Mouse (Mus musculus) neural tube, embryonic 14.5 days (tissue): ENCODE results near the gene Pecr. TPM values are rescaled to one million over a fixed set of nuclear protein-coding genes. Genes with fewer than 3 reads are reported as not detected.

ENCODE experiments used
- ATAC-seq: fragments of 200-750 bp; cut with Nextera tagmentation; 2 replicates; pipeline ENCODE4 v1.8.0; 2017; ENCODE audit warnings: low read depth, mild to moderate bottlenecking, moderate TSS enrichment, moderate library complexity
- H3K27ac ChIP-seq: fragments of 300-500 bp; sonication (generic); 2 replicates; pipeline ENCODE4 v1.5.1; 2014; ENCODE audit warnings: low read depth, mild to moderate bottlenecking, control low read depth, low read length, moderate library complexity, mixed read lengths
- H3K27me3 ChIP-seq: fragments of 300-500 bp; sonication (generic); 2 replicates; pipeline ENCODE4 v1.6.1; 2014; ENCODE audit warnings: low read length; ENCODE audit not compliant: control insufficient read depth, insufficient read depth
- H3K36me3 ChIP-seq: fragments of 300-500 bp; sonication (generic); 2 replicates; pipeline ENCODE4 v1.6.1; 2014; ENCODE audit warnings: low read length, mixed read lengths; ENCODE audit not compliant: control insufficient read depth, insufficient read depth
- H3K4me1 ChIP-seq: fragments of 300-500 bp; sonication (generic); 2 replicates; pipeline ENCODE4 v1.6.1; 2014; ENCODE audit warnings: low read length; ENCODE audit not compliant: control insufficient read depth, insufficient read depth
- H3K4me2 ChIP-seq: fragments of 300-500 bp; sonication (generic); 2 replicates; pipeline ENCODE4 v1.6.1; 2014; ENCODE audit warnings: mild to moderate bottlenecking, low read depth, low read length, control low read depth
- H3K4me3 ChIP-seq: fragments of 300-500 bp; sonication (generic); 2 replicates; pipeline ENCODE4 v1.5.1; 2014; ENCODE audit warnings: low read depth, low read length, control low read depth, mixed read lengths
- H3K9ac ChIP-seq: fragments of 300-500 bp; sonication (generic); replicated peaks from 2 replicates; pipeline ENCODE4 v1.6.1; 2014; ENCODE audit warnings: low read depth, mild to moderate bottlenecking, control low read depth, low read length, mixed read lengths
- H3K9me3 ChIP-seq: fragments of 300-500 bp; sonication (generic); 2 replicates; pipeline ENCODE4 v1.6.1; 2016; ENCODE audit warnings: low read length; ENCODE audit not compliant: control insufficient read depth
- WGBS: fragments of 180-500 bp; shearing (Covaris S2); extraction: QIAGEN DNeasy Blood & Tissue Kit; methylation state at CpG from one replicate; pipeline ENCODE4 v1.1.7; 2014; 5-methylcytosine and 5-hydroxymethylcytosine counted together
- polyA plus RNA-seq: library from polyadenylated mRNA; unstranded; fragments of >200 nt; fragmentation: Nextera tagmentation; extraction: Ambion mirVana; gene quantifications from 2 replicates; pipeline ENCODE4 v1.2.1, GENCODE M21; 2014

Pecr gene
- polyA plus RNA-seq, 1 experiment from 2014 or later = 7.6 TPM

- H3K4me3 ChIP-seq = no peak overlapping the region
- H3K4me1 ChIP-seq = no peaks in the 10 kb centered on the region
- 78% methylated on average over 9 of the region's 9 CpGs for WGBS
- H3K27ac ChIP-seq = no peak overlapping the region
- H3K36me3 ChIP-seq = peaks cover 4% of the 10 kb centered on the region; the same call in 1 of the 2 replicates
- H3K9me3 ChIP-seq = no peaks in the 10 kb centered on the region
- no peak overlapping the region for H3K4me2 ChIP-seq
- no peak for ATAC-seq
- H3K9ac ChIP-seq = no peak overlapping the region
- no peaks in the 10 kb centered on the region for H3K27me3 ChIP-seq
Measured at GRCm38 (mm10) chr1:72312701-72313398, 28.7 kb upstream of the Pecr start.

GRCm38 (mm10) chr1:72309744-72310424, 25.8 kb upstream of the Pecr start:
- no peak overlapping the region for H3K4me2 ChIP-seq
- no peaks in the 10 kb centered on the region for H3K4me1 ChIP-seq
- no peak overlapping the region for H3K27ac ChIP-seq
- H3K4me3 ChIP-seq = no peak overlapping the region
- no peaks in the 10 kb centered on the region for H3K9me3 ChIP-seq
- H3K27me3 ChIP-seq = no peaks in the 10 kb centered on the region
- no peaks in the 10 kb centered on the region for H3K36me3 ChIP-seq
- H3K9ac ChIP-seq = no peak overlapping the region
- 56% methylated on average over 6 of the region's 6 CpGs for WGBS
- no peak for ATAC-seq

- no peak overlapping the region for H3K27ac ChIP-seq
- H3K4me2 ChIP-seq = no peak overlapping the region
- H3K9me3 ChIP-seq = no peaks in the 10 kb centered on the region
- no peaks in the 10 kb centered on the region for H3K4me1 ChIP-seq
- no peaks in the 10 kb centered on the region for H3K36me3 ChIP-seq
- no peak overlapping the region for H3K9ac ChIP-seq
- WGBS = 65% methylated on average over 4 of the region's 4 CpGs
- H3K27me3 ChIP-seq = no peaks in the 10 kb centered on the region
- ATAC-seq = no peak
- no peak overlapping the region for H3K4me3 ChIP-seq
Measured at GRCm38 (mm10) chr1:72308919-72309318, 24.8 kb upstream of the Pecr start.

- Histone ChIP-seq H3K4me1 (no peaks in the 10 kb centered on the region), H3K27me3 (no peaks in the 10 kb centered on the region), H3K9me3 (no peaks in the 10 kb centered on the region), H3K9ac (peak within 1 kb of the TSS; percentile 76), H3K4me2 (peak within 1 kb of the TSS; percentile 59), H3K36me3 (no peaks in the 10 kb centered on the region), H3K4me3 (peak within 1 kb of the TSS; percentile 50), H3K27ac (peak within 1 kb of the TSS; percentile 91)
- peak; percentile 98 for ATAC-seq
- WGBS = under 1% methylated on average over 21 of the region's 21 CpGs
Measured at GRCm38 (mm10) chr1:72307317-72307798, 23.2 kb upstream of the Pecr start, which contains the start of gene Xrcc5. Gene Xrcc5, plus strand, starts transcription at chr1:72307421.

GRCm38 (mm10) chr1:72306679-72307181, 22.6 kb upstream of the Pecr start:
- Histone ChIP-seq H3K27me3 (no peaks in the 10 kb centered on the region), H3K4me2 (peak overlapping the region; percentile 59), H3K27ac (peak overlapping the region; percentile 91), H3K36me3 (no peaks in the 10 kb centered on the region), H3K9ac (peak overlapping the region; percentile 39; the same call in 1 of the 2 replicates), H3K4me3 (peak overlapping the region; percentile 50), H3K4me1 (no peaks in the 10 kb centered on the region), H3K9me3 (no peaks in the 10 kb centered on the region)
- 2% methylated on average over 11 of the region's 11 CpGs for WGBS
- peak; percentile 82 for ATAC-seq

GRCm38 (mm10) chr1:72306241-72306640, 22.1 kb upstream of the Pecr start:
- Histone ChIP-seq H3K4me2 (no peak overlapping the region; the same call in 1 of the 2 replicates), H3K36me3 (no peaks in the 10 kb centered on the region), H3K4me3 (no peak overlapping the region), H3K27me3 (no peaks in the 10 kb centered on the region), H3K9ac (no peak overlapping the region), H3K27ac (no peak overlapping the region; the same call in 1 of the 2 replicates), H3K4me1 (no peaks in the 10 kb centered on the region), H3K9me3 (no peaks in the 10 kb centered on the region)
- no peak for ATAC-seq
- WGBS = 26% methylated on average over 3 of the region's 3 CpGs

- no peak for ATAC-seq
- Histone ChIP-seq H3K9me3 (no peaks in the 10 kb centered on the region), H3K36me3 (peaks cover 4% of the 10 kb centered on the region; the same call in 1 of the 2 replicates), H3K4me2 (no peak overlapping the region), H3K27ac (no peak overlapping the region), H3K9ac (no peak overlapping the region), H3K27me3 (no peaks in the 10 kb centered on the region), H3K4me3 (no peak overlapping the region), H3K4me1 (no peaks in the 10 kb centered on the region)
- 90% methylated on average over 1 of the region's 1 CpGs for WGBS
Measured at GRCm38 (mm10) chr1:72301845-72302244, 17.7 kb upstream of the Pecr start.

GRCm38 (mm10) chr1:72295746-72296145, 11.6 kb upstream of the Pecr start:
- Histone ChIP-seq H3K27me3 (no peaks in the 10 kb centered on the region), H3K4me2 (no peak overlapping the region), H3K9me3 (no peaks in the 10 kb centered on the region), H3K4me1 (no peaks in the 10 kb centered on the region), H3K36me3 (peaks cover 4% of the 10 kb centered on the region; the same call in 1 of the 2 replicates), H3K4me3 (no peak overlapping the region), H3K9ac (no peak overlapping the region), H3K27ac (no peak overlapping the region)
- WGBS = 90% methylated on average over 8 of the region's 8 CpGs
- ATAC-seq = no peak
